Mouse (Mus musculus) CH12.LX (cell line): ENCODE measurements around the gene Fer. TPM values are rescaled to one million over a fixed set of nuclear protein-coding genes. Genes with fewer than 3 reads are reported as not detected.
"Not testable (repeated sequence)": the region's sequence is repeated elsewhere in the genome, so short reads cannot be mapped to it uniquely, and the experiment has no call there.

Experiments used
- DNase-seq: peaks from one replicate; pipeline ENCODE4 v3.0.0-alpha.2; 2013; ENCODE audit errors: extremely low read depth
- H3K27ac ChIP-seq: 2 replicates; pipeline ENCODE4 v1.5.1; 2012; ENCODE audit warnings: low read depth, mild to moderate bottlenecking, control low read depth, moderate library complexity; ENCODE audit not compliant: insufficient read depth
- H3K27me3 ChIP-seq: replicated peaks from 2 replicates; pipeline ENCODE3; 2012; ENCODE audit warnings: inconsistent platforms
- H3K36me3 ChIP-seq, 2 experiments: replicated peaks in 1 of 2; 2 replicates each; pipeline versions ENCODE3 to v1.6.1; 2012; ENCODE audit warnings: inconsistent platforms in 1 of 2, low read length in 1 of 2, mild to moderate bottlenecking in 1 of 2, mixed read lengths in 1 of 2, moderate library complexity in 1 of 2; ENCODE audit not compliant: control insufficient read depth in 1 of 2, insufficient read depth in 1 of 2
- H3K4me1 ChIP-seq, 2 experiments: 2 replicates each; pipeline ENCODE4 v1.6.1; 2012; ENCODE audit warnings: inconsistent platforms in 1 of 2, moderate library complexity in 1 of 2; ENCODE audit not compliant: insufficient read depth in 2 of 2, control insufficient read depth in 1 of 2
- H3K4me2 ChIP-seq: 2 replicates; pipeline ENCODE4 v1.6.1; 2012; ENCODE audit warnings: low read depth, mild to moderate bottlenecking, control low read depth; ENCODE audit not compliant: poor library complexity, insufficient read depth, severe bottlenecking
- H3K4me3 ChIP-seq, 3 experiments: fragments of 150-350 bp in 1 of 3; sonication (generic) in 1 of 3; replicated peaks in 1 of 3; 2 replicates each; pipeline versions ENCODE3 to v1.5.1; 2011 to 2012; ENCODE audit warnings: low read depth in 2 of 3, low read length in 2 of 3, mild to moderate bottlenecking in 2 of 3, moderate library complexity in 2 of 3, control low read depth in 1 of 3, improper control_type of control experiment in 1 of 3, inconsistent platforms in 1 of 3, mixed read lengths in 1 of 3; ENCODE audit not compliant: poor library complexity in 1 of 3
- H3K79me2 ChIP-seq: replicated peaks from 2 replicates; pipeline ENCODE4 v1.6.1; 2012; ENCODE audit warnings: mild to moderate bottlenecking, moderate library complexity; ENCODE audit not compliant: control insufficient read depth, poor library complexity, insufficient read depth, severe bottlenecking; ENCODE audit errors: extremely low read depth
- H3K9ac ChIP-seq: 2 replicates; pipeline ENCODE4 v1.6.1; 2012; ENCODE audit warnings: low read depth, mild to moderate bottlenecking, control low read depth, moderate library complexity; ENCODE audit not compliant: insufficient read depth
- H3K9me3 ChIP-seq: replicated peaks from 2 replicates; pipeline ENCODE3; 2012; ENCODE audit warnings: low read length, inconsistent platforms, mixed read lengths
- CHD1 ChIP-seq: IDR thresholded peaks from 2 replicates; pipeline ENCODE4 v1.6.1; 2012; ENCODE audit warnings: low read depth, low read length, improper control_type of control experiment, inconsistent platforms
- CTCF ChIP-seq, 2 experiments: IDR thresholded peaks in 1 of 2; conservative IDR thresholded peaks in 1 of 2; 2 replicates each; pipeline ENCODE4 v1.5.1; 2011 to 2012; ENCODE audit warnings: low read depth in 2 of 2, low read length in 2 of 2, improper control_type of control experiment in 1 of 2, inconsistent platforms in 1 of 2, mild to moderate bottlenecking in 1 of 2, moderate library complexity in 1 of 2
- ELF1 ChIP-seq: IDR thresholded peaks from 2 replicates; pipeline ENCODE4 v1.6.1; 2014; ENCODE audit warnings: low read depth, mild to moderate bottlenecking, inconsistent platforms, low read length, improper control_type of control experiment
- EP300 ChIP-seq: IDR thresholded peaks from 2 replicates; pipeline ENCODE4 v1.6.1; 2011; ENCODE audit warnings: low read length, improper control_type of control experiment
- ETS1 ChIP-seq: conservative IDR thresholded peaks from 2 replicates; pipeline ENCODE4 v1.6.1; 2012; ENCODE audit warnings: low read depth, mild to moderate bottlenecking, inconsistent platforms, low read length, improper control_type of control experiment, moderate library complexity
- GABPA ChIP-seq: IDR thresholded peaks from 2 replicates; pipeline ENCODE4 v1.6.1; 2012; ENCODE audit warnings: low read depth, low read length, improper control_type of control experiment, inconsistent platforms; ENCODE audit not compliant: insufficient replicate concordance
- HCFC1 ChIP-seq: IDR thresholded peaks from 2 replicates; pipeline ENCODE4 v1.6.1; 2012; ENCODE audit warnings: low read depth, mild to moderate bottlenecking, inconsistent platforms, low read length, improper control_type of control experiment
- JUN ChIP-seq: IDR thresholded peaks from 2 replicates; pipeline ENCODE4 v1.6.1; 2011; ENCODE audit warnings: low read depth, mild to moderate bottlenecking, low read length, improper control_type of control experiment, moderate library complexity; ENCODE audit not compliant: insufficient read depth
- KAT2A ChIP-seq: IDR thresholded peaks from 2 replicates; pipeline ENCODE4 v1.6.1; 2012; ENCODE audit warnings: low read length, improper control_type of control experiment, inconsistent platforms; ENCODE audit not compliant: insufficient replicate concordance
- MAFK ChIP-seq: IDR thresholded peaks from 2 replicates; pipeline ENCODE4 v1.6.1; 2011; ENCODE audit warnings: low read length, improper control_type of control experiment; ENCODE audit not compliant: insufficient replicate concordance
- MEF2A ChIP-seq: IDR thresholded peaks from 2 replicates; pipeline ENCODE4 v1.6.1; 2014; ENCODE audit warnings: low read depth, mild to moderate bottlenecking, inconsistent platforms, low read length, improper control_type of control experiment, borderline replicate concordance
- MYC ChIP-seq: IDR thresholded peaks from 2 replicates; pipeline ENCODE4 v1.6.1; 2011; ENCODE audit warnings: low read depth, mild to moderate bottlenecking, improper control_type of control experiment, low read length
- NRF1 ChIP-seq: IDR thresholded peaks from 2 replicates; pipeline ENCODE4 v1.6.1; 2014; ENCODE audit warnings: low read depth, mild to moderate bottlenecking, inconsistent platforms, low read length, improper control_type of control experiment, moderate library complexity
- POLR2AphosphoS2 ChIP-seq: IDR thresholded peaks from 2 replicates; pipeline ENCODE4 v1.6.1; 2011; ENCODE audit warnings: low read depth, low read length, improper control_type of control experiment
- RAD21 ChIP-seq: IDR thresholded peaks from 2 replicates; pipeline ENCODE4 v1.6.1; 2011; ENCODE audit warnings: low read depth, mild to moderate bottlenecking, low read length, improper control_type of control experiment, moderate library complexity
- SMC3 ChIP-seq: IDR thresholded peaks from 2 replicates; pipeline ENCODE4 v1.6.1; 2011; ENCODE audit warnings: low read depth, low read length, improper control_type of control experiment
- UBTF ChIP-seq: IDR thresholded peaks from 2 replicates; pipeline ENCODE4 v1.6.1; 2012; ENCODE audit warnings: low read depth, mild to moderate bottlenecking, inconsistent platforms, low read length, improper control_type of control experiment, moderate library complexity
- USF2 ChIP-seq: conservative IDR thresholded peaks from 2 replicates; pipeline ENCODE4 v1.6.1; 2011; ENCODE audit warnings: low read depth, low read length, improper control_type of control experiment
- ZKSCAN1 ChIP-seq: IDR thresholded peaks from 2 replicates; pipeline ENCODE4 v1.6.1; 2012; ENCODE audit warnings: low read depth, inconsistent platforms, low read length, improper control_type of control experiment, borderline replicate concordance
- ZMIZ1 ChIP-seq: IDR thresholded peaks from 2 replicates; pipeline ENCODE4 v1.6.1; 2012; ENCODE audit warnings: low read depth, mild to moderate bottlenecking, inconsistent platforms, low read length, improper control_type of control experiment
- dilution Hi-C: fragments of 300-500 bp; cut with MboI; formaldehyde crosslinking; loops from 2 replicates; pipeline ENCODE4 v1.14.3; 2020; ENCODE audit warnings: low sequenced_read_pairs; ENCODE audit not compliant: extremely low pct_unique_long_range_greater_than_20kb, extremely low pct_ligation_motif_present
- in situ Hi-C: fragments of 300-500 bp; cut with MboI; formaldehyde crosslinking; loops from 3 replicates; pipeline ENCODE4 v1.14.3; 2019; ENCODE audit warnings: low sequenced_read_pairs, low pct_ligation_motif_present, low pct_unique_long_range_greater_than_20kb, mixed read lengths
- polyA plus RNA-seq: library from polyadenylated mRNA; unstranded; fragments of >175 nt; gene quantifications from 2 replicates; pipeline ENCODE4 v1.2.1, GENCODE M21; 2012; ENCODE audit warnings: low read depth; ENCODE audit not compliant: insufficient read length
- total RNA-seq, 2 experiments: library from RNA; depleted of rRNA; stranded (reverse); fragments of 300-350 nt in 1 of 2; fragments of >200 nt in 1 of 2; gene quantifications; 2 replicates each; pipeline ENCODE4 v1.2.3; 2012 to 2014

Fer gene
- total and polyA plus RNA-seq, 3 experiments, result 4.3 to 4.9 (median 4.5) TPM

- H3K4me1 ChIP-seq, result peaks cover 0 to 3% of the 10 kb centered on the region in 2 experiments; a peak in 1 of 4 replicates
- DNase-seq, result no peak
- no peak overlapping the region for H3K4me3 ChIP-seq
- dilution Hi-C loops, result no loop called here
- no peak overlapping the region for H3K9ac ChIP-seq
- H3K79me2 ChIP-seq, result no peaks in the 10 kb centered on the region
- no peaks in the 10 kb centered on the region for H3K36me3 ChIP-seq
- TF ChIP-seq SMC3 (no peak), CHD1 (no peak), POLR2AphosphoS2 (no peak), JUN (no peak), MAFK (no peak), MYC (no peak), UBTF (no peak), MEF2A (no peak), GABPA (no peak), RAD21 (no peak), ZMIZ1 (no peak), HCFC1 (no peak), CTCF (conservative IDR thresholded peaks at IDR 0.05 in 1 of 2, IDR thresholded peaks at IDR 0.05 in 1 of 2; ENCODE audit: low read depth in 2 of 2, low read length in 2 of 2) (no peak), ELF1 (no peak), ZKSCAN1 (no peak), ETS1 (no peak), NRF1 (no peak), USF2 (no peak), EP300 (no peak), KAT2A (no peak)
- peaks cover 2% of the 10 kb centered on the region for H3K9me3 ChIP-seq
- in situ Hi-C loops, result no loop called here
- peaks cover 46% of the 10 kb centered on the region for H3K27me3 ChIP-seq
- H3K27ac ChIP-seq, result no peak overlapping the region
- no peak overlapping the region for H3K4me2 ChIP-seq
Observed at GRCm38 (mm10) chr17:63844936-63845335, 17.9 kb upstream of the Fer start.

GRCm38 (mm10) chr17:63845766-63846165 lies 17.1 kb upstream of the Fer start:
- H3K27me3 ChIP-seq, result peaks cover 54% of the 10 kb centered on the region
- H3K36me3 ChIP-seq, in situ Hi-C loops, H3K9ac ChIP-seq, H3K79me2 ChIP-seq, H3K4me1 ChIP-seq, H3K4me3 ChIP-seq, H3K27ac ChIP-seq, DNase-seq, H3K4me2 ChIP-seq, dilution Hi-C loops, H3K9me3 ChIP-seq: not testable (repeated sequence)
